Mouse (Mus musculus): ENCODE measurements around the gene Rrp9.

Gene Rrp9

GRCm38 (mm10) chr9:106473753-106474105 is 2.0 kb upstream of the Rrp9 start:
- DNase-seq (ENCODE audit: low spot score in 2 of 2): peak; percentile 12 to 21

DNA sequence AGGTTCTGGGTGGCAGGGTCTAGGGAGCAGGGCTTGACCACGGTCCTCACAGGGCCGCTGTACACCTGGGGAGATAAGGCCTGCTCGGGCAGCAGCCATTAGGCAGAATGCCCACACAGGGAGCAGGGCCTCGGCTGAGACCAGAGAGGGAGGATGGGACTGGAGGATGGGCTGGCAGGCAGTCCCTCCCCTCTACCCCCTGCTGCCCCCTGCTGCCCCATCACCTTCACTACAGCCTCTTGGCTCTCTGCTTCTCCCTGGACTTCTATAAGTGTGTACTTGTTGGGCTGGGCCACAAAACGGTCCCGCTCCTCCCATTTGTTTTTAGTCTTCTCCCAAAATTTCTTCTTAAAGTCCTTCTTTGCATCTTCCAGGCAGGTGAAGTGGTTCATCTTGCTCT is 1.3 kb upstream of the Rrp9 start:
- DNase-seq (ENCODE audit: low spot score in 2 of 2): peak; percentile 21 to 36

- peak; percentile 15 to 19 for DNase-seq (ENCODE audit: low spot score in 2 of 2)
These were observed 717 bp upstream of the Rrp9 start for GRCm38 (mm10) chr9:106475046-106475445.

DNA sequence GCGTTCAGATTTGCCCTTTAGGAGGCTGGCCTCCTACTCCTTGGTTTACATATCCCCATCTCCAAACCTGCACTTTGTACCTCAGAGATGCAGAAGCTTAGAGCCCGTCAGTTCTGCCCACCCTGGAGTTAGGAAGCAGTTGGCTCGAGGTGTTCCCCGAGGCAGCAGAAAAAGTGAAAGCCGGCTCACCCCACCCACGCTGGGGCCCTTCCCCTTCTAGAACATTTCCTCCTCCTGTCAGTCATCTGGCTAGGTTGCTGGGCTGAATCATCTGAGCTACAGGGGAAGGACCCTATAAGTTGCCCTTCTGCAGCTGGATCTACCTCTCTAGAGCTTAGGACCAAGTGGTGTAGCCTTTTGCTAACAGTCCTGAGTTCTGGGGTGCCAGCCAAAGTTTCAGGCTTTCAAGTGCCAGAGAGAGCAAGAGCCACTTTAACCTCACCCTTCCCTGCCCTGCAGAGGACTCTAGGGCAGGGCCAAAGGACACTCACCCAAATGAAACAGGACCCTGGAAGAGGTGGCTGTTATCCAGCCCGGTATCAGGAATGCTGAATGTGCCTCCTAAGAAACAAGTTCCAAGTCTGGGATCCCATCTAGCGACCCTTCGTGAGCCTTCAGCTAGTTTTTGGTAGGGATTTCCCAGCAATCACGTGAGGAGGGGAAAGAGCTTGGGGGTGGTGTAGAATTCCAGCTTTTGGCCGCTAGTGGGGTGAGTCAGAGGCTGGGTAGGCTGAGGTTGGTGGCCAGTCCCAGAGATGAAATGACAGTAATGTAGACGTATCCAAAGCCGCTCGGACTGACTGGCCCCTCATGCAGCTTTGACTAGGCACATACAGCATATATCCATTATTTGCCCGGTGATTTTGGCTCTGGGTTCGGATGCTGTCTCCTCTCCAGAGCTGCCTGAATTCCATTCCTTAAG is 500 bp downstream of the Rrp9 start:
- peak; percentile 25 to 34 for DNase-seq (ENCODE audit: low spot score in 2 of 2)

GRCm38 (mm10) chr9:106476924-106477484 is 1.2 kb downstream of the Rrp9 start, which contains the start of gene Parp3:
Parp3 (minus strand) TSS chr9:106476949.
- DNase-seq (ENCODE audit: low spot score in 2 of 2): peak; percentile 99 to 100

DNA sequence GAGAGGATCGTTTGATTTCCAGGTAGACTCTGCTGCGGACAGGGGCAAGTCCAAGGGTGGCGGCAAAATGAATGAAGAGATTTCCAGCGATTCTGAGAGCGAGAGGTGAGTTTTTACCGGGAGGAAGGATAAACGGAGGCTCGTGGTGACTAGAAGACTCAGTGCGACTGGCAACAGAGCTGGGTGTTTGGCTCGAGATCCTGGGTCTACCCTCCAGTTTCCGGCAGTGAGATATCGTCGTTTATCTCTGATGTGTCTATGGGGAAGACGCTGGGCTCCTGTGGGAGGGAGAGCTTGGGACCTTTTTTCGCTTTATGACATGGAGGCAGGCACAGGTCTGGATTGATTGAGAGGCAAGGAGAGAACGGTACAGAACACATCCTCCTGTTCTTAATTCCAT is 1.9 kb downstream of the Rrp9 start:
- no peak for DNase-seq (ENCODE audit: low spot score in 2 of 2)

- DNase-seq (ENCODE audit: low spot score in 2 of 2): peak; percentile 3 to 5
These were observed 2.3 kb downstream of the Rrp9 start for GRCm38 (mm10) chr9:106478101-106478500.

GRCm38 (mm10) chr9:106480541-106480940 is 4.8 kb downstream of the Rrp9 start:
- DNase-seq (ENCODE audit: low spot score in 2 of 2): peak in 1 of 2 experiments; percentile 4

- peak in 1 of 2 experiments; percentile 5 for DNase-seq (ENCODE audit: low spot score in 2 of 2)
These were observed 5.3 kb downstream of the Rrp9 start for GRCm38 (mm10) chr9:106481075-106481474.

- DNase-seq (ENCODE audit: low spot score in 2 of 2): peak; percentile 4
These were observed 5.9 kb downstream of the Rrp9 start for GRCm38 (mm10) chr9:106481676-106482075.

DNA sequence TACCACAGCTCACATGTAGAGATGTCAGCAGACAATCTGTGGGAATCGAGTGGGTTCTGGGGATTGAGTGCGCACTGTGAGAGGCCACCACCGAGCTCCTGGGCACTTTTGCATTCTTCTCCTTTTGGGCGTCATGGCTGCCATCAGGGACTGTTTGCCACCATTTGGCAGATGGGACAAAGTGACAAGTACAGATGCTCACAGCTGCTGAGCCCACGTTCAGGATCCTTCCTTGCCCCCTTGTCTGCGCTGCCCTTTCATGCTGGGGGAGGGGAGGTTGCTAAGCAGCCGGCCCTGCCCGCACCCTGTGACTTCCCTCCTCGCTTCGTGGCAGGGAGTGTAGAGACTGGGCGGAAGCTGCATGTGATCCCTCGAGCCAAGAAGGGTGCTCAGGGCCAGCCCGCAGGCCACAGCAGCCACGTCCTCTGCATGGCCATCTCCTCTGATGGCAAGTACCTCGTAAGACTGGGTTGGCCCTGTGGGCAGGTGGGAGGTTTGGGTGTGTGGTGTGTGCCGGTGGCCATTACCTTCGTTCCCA is 6.9 kb downstream of the Rrp9 start:
- DNase-seq (ENCODE audit: low spot score in 2 of 2): peak; percentile 5 to 11

DNA sequence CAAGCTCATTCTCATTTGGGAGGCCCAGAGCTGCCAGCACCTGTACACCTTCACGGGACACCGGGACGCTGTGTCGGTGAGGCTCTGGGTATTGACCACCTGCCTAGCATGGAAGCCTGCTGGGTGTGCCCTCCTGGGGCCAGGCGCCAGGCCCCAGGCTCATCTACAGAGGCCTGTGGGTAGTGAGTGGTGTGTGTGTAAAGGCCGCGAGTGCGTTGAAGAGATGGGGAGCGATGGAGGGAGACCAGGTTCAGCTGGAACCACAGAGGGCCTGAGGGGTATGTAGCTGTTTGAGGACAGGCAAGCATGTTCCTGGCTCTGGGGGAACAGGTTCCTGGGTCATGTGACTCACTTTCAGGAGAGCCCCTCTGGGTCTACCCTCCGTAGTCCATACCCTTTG is 7.4 kb downstream of the Rrp9 start:
- peak in 1 of 2 experiments; percentile 3 for DNase-seq (ENCODE audit: low spot score in 2 of 2)

DNA sequence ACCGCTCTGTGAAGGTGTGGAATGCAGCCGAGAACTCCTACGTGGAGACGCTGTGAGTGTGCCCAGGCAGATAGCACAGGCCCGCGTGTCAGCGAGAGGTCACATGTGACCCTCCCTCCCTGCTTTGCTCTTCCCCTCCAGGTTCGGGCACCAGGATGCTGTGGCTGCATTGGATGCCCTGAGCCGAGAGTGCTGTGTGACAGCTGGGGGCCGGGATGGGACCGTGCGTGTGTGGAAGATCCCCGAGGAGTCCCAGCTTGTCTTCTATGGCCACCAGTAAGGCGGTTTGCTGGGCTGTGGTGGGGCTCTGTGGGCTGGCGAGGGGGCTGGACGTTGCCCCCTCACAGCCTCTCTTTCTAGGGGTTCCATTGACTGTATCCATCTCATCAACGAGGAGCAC is 7.8 kb downstream of the Rrp9 start:
- peak in 1 of 2 experiments; percentile 2 for DNase-seq (ENCODE audit: low spot score in 2 of 2)

- peak; percentile 3 to 5 for DNase-seq (ENCODE audit: low spot score in 2 of 2)
These were observed 9.3 kb downstream of the Rrp9 start for GRCm38 (mm10) chr9:106485076-106485475.

DNA sequence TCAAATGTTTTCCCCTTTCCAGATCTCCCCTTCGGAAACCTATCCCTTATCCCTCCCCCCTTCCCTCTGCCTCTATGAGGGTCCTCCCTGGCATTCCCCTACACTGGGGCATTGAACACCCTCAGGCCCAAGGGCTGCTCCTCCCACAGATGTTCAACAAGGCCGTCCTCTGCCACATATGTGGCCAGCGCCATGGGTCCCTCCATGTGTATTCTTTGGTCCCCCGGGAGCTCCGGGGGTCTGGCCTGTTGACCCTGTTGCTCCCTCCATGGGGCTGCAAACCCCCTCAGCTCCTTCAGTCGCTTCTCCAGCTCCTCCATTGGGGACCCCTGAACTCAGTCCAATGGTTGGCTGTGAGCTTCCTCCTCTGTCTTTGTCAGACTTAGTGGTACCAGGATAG is 11.8 kb downstream of the Rrp9 start:
- peak; percentile 1 to 3 for DNase-seq (ENCODE audit: low spot score in 2 of 2)

DNA sequence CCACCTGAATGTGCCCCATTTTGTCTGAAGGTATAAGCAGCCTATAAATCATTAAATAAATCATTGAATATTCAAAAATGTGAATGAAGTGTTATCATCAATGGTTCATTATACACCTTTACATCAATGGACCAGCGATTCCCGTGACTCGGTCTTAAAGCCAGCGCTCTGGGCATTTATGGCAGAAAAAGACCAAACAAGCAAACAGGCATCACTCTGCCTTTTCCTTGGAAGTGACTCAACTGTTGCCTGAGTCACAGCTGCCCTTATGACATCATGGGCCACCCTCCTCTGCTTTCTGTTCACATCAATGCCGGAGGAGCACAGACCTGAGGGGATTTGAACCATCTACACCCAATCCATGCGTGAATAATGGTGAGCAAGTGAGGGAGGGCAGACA is 23.9 kb downstream of the Rrp9 start, which contains the start of gene Iqcf1:
Gene Iqcf1 (plus strand): TSS at position 301 of the 400 bp plus-strand sequence.
- DNase-seq (ENCODE audit: low spot score in 2 of 2): no peak

DNA sequence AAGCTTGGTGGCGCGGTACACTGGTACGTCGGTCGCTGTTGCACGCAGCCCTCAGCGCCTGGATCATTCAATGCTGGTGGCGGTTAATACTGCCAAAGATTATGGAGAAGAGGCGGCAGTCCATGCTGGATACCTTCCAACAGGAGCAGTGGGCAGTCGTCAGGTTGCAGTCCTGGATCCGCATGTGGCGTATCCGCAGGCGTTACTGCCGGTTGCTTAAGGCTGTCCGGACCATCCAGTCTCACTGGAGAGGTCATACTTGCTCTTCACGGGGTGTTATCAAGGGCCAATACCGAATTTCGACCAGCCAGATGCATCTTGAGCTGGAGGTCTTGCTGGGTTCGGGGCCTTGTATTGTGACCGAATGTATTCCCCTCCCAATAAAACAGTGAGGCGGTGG is 26.1 kb downstream of the Rrp9 start:
- DNase-seq (ENCODE audit: low spot score in 2 of 2): no peak

DNA sequence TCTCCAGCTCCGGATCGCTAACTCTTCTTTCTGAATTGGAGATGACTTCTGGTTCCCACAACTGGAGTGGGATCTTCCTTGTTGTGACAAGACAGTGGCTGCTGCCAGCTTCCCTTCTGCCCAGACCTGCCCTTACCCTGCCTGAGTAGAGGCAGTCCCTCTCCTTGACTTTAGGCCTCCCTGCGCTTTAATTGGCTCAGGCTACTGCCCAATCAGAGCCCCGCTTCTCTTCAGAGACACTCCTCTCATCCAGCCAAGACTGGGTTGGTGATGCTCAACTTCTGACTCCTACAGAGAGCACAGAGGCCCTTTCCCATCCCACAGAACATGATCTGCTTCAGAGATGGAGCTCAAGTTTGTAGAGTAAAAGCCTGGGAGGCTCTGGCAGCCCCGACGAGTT is 28.5 kb downstream of the Rrp9 start:
- DNase-seq (ENCODE audit: low spot score in 2 of 2): no peak

GRCm38 (mm10) chr9:106509356-106509755 is 33.6 kb downstream of the Rrp9 start:
- DNase-seq (ENCODE audit: low spot score in 2 of 2): no peak

GRCm38 (mm10) chr9:106512729-106513450 is 37.1 kb downstream of the Rrp9 start:
- DNase-seq (ENCODE audit: low spot score in 2 of 2): no peak

- DNase-seq (ENCODE audit: low spot score in 2 of 2): no peak
These were observed 37.8 kb downstream of the Rrp9 start for GRCm38 (mm10) chr9:106513566-106513965.

- no peak for DNase-seq (ENCODE audit: low spot score in 2 of 2)
These were observed 38.5 kb downstream of the Rrp9 start, which contains the start of gene Iqcf5 for GRCm38 (mm10) chr9:106514273-106514672. Iqcf5 (plus strand) TSS chr9:106514573.

All from frontal cortex, postnatal 10 days (tissue).